Mouse (Mus musculus) forebrain, embryonic 12.5 days (tissue): ENCODE measurements at regions not wholly inside any gene's neighbourhood (a gene's known extent, or its start where the extent isn't known, plus 50 kb on each side); places are given as distances from the start of the nearest gene placed in this dataset.

Source experiments
- ATAC-seq: fragments of 200-750 bp; cut with Nextera tagmentation; 2 replicates; pipeline ENCODE4 v1.8.0; 2017; ENCODE audit warnings: moderate TSS enrichment; ENCODE audit not compliant: low FRiP score
- H3K27ac ChIP-seq: fragments of 300-500 bp; sonication (generic); 2 replicates; pipeline ENCODE4 v1.5.1; 2016; ENCODE audit warnings: mild to moderate bottlenecking
- H3K27me3 ChIP-seq: fragments of 300-500 bp; sonication (generic); 2 replicates; pipeline ENCODE4 v1.6.1; 2016; ENCODE audit warnings: mild to moderate bottlenecking
- H3K36me3 ChIP-seq: fragments of 300-500 bp; sonication (generic); replicated peaks from 2 replicates; pipeline ENCODE4 v1.6.1; 2016; ENCODE audit warnings: mild to moderate bottlenecking
- H3K4me1 ChIP-seq: fragments of 300-500 bp; sonication (generic); 2 replicates; pipeline ENCODE4 v1.6.1; 2016
- H3K4me2 ChIP-seq: fragments of 300-500 bp; sonication (generic); 2 replicates; pipeline ENCODE4 v1.6.1; 2016; ENCODE audit warnings: mild to moderate bottlenecking, moderate library complexity
- H3K4me3 ChIP-seq: fragments of 300-500 bp; sonication (generic); replicated peaks from 2 replicates; pipeline ENCODE4 v1.5.1; 2016; ENCODE audit warnings: mild to moderate bottlenecking
- H3K9ac ChIP-seq: fragments of 300-500 bp; sonication (generic); 2 replicates; pipeline ENCODE4 v1.6.1; 2016; ENCODE audit warnings: mild to moderate bottlenecking
- H3K9me3 ChIP-seq: fragments of 300-500 bp; sonication (generic); 2 replicates; pipeline ENCODE4 v1.6.1; 2016
- WGBS: fragments of 180-500 bp; shearing (Covaris S2); methylation state at CpG from one replicate; pipeline ENCODE4 v1.1.7; 2016; 5-methylcytosine and 5-hydroxymethylcytosine counted together

- 53% methylated on average over 8 of the region's 8 CpGs for WGBS
These were observed 318.2 kb downstream of the Gpat3 start for GRCm38 (mm10) chr5:101163624-101164213.

GRCm38 (mm10) chr5:101163112-101163511 lies 317.6 kb downstream of the Gpat3 start:
- H3K9ac ChIP-seq, result no peak overlapping the region
- H3K4me2 ChIP-seq, result no peak overlapping the region
- H3K9me3 ChIP-seq, result no peaks in the 10 kb centered on the region
- peaks cover 5% of the 10 kb centered on the region; the same call in 1 of the 2 replicates for H3K4me1 ChIP-seq
- H3K27ac ChIP-seq, result no peak overlapping the region
- WGBS, result 49% methylated on average over 5 of the region's 5 CpGs
- H3K4me3 ChIP-seq, result no peak overlapping the region
- no peaks in the 10 kb centered on the region for H3K27me3 ChIP-seq
- ATAC-seq, result no peak
- H3K36me3 ChIP-seq, result no peaks in the 10 kb centered on the region

More at GRCm38 (mm10) chr5:101163624-101164213, 318.2 kb downstream of the Gpat3 start:
- no peak overlapping the region for H3K4me2 ChIP-seq
- no peak overlapping the region for H3K4me3 ChIP-seq
- H3K9ac ChIP-seq, result no peak overlapping the region
- no peak overlapping the region for H3K27ac ChIP-seq
- H3K4me1 ChIP-seq, result peaks cover 5% of the 10 kb centered on the region; the same call in 1 of the 2 replicates
- no peak for ATAC-seq
- H3K27me3 ChIP-seq, result no peaks in the 10 kb centered on the region
- no peaks in the 10 kb centered on the region for H3K9me3 ChIP-seq
- no peaks in the 10 kb centered on the region for H3K36me3 ChIP-seq

GRCm38 (mm10) chr5:101157416-101157815 lies 311.9 kb downstream of the Gpat3 start:
- Histone ChIP-seq H3K4me2 (no peak overlapping the region), H3K36me3 (no peaks in the 10 kb centered on the region), H3K9me3 (no peaks in the 10 kb centered on the region), H3K27ac (no peak overlapping the region), H3K4me3 (no peak overlapping the region), H3K27me3 (no peaks in the 10 kb centered on the region), H3K9ac (no peak overlapping the region), H3K4me1 (peaks cover 5% of the 10 kb centered on the region; the same call in 1 of the 2 replicates)
- no peak for ATAC-seq
- 59% methylated on average over 1 of the region's 1 CpGs for WGBS

DNA sequence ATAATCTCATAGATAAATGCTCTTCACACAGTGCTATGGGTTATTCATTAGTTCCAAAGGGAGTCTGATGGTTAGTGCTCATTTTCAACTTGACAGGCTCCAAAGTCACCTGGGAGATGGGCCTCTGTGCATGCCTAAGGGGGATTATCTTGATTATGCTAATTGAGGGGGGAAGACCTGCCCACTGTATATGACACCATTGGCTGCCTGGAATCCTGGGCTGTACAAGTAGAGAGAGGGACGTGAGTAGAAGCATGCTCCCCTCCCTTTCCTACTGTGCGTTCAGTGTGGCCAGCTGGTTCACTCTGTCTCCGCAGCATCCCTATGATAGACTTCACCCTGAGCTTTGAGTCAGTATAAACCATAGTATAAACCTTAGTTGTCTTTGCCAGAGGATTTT lies 300.8 kb downstream of the Gpat3 start:
- ATAC-seq, result no peak; the same call in 1 of the 2 replicates
- Histone ChIP-seq H3K4me3 (no peak overlapping the region), H3K27me3 (no peaks in the 10 kb centered on the region), H3K36me3 (no peaks in the 10 kb centered on the region), H3K4me1 (no peaks in the 10 kb centered on the region), H3K27ac (no peak overlapping the region), H3K4me2 (no peak overlapping the region), H3K9ac (no peak overlapping the region), H3K9me3 (no peaks in the 10 kb centered on the region)
- WGBS, result 52% methylated on average over 3 of the region's 3 CpGs

DNA sequence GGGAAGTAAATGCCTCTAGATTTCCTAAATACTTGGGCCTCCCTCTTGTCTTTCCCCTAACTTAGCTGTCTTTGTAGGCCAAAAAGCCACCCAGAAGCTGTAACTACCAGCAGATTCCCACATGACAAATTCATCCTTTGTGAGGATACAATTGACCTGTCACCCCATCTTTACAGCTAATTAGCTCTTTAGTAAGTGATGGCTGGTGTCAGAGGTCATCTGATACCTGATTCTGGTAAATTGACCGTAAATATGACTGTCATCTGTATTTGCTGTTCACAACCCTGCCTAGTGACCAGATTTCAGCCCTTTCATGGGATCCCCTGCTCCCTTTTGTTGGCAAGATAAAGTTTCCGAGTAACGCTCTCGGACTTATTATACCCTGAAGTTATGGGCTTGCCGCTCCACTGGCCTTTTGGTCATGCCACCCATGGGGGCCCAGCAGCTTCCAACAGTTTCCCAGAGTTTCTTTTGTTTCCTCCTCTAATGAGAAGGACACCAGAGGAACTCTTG lies 279.5 kb downstream of the Gpat3 start:
- H3K27me3 ChIP-seq, result peaks cover 12% of the 10 kb centered on the region
- WGBS, result 12% methylated on average over 5 of the region's 5 CpGs
- H3K4me3 ChIP-seq, result no peak overlapping the region
- no peak for ATAC-seq
- H3K9ac ChIP-seq, result no peak overlapping the region
- H3K27ac ChIP-seq, result no peak overlapping the region
- peaks cover 8% of the 10 kb centered on the region for H3K4me1 ChIP-seq
- H3K9me3 ChIP-seq, result no peaks in the 10 kb centered on the region
- no peaks in the 10 kb centered on the region for H3K36me3 ChIP-seq
- no peak overlapping the region for H3K4me2 ChIP-seq

DNA sequence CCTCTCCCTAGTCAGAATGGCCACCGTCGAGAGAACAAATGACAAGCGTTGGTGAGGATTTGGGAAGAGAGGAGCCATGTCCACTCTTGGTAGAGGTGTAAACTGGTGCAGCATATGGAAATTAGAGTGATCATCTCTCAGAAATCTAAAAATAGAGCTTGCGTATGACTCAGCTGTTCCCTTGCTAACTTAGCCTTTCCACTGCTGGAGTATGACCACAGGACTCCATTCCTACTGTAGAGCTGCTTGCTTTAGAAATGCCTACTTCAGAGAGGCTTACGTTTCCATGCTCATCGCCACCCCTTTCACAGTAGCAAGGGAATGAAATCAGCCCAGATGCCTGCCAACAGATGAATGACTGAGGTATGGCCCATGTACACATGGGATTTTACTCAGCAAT lies 277.4 kb downstream of the Gpat3 start:
- H3K4me1 ChIP-seq, result peaks cover 8% of the 10 kb centered on the region
- no peak overlapping the region for H3K4me2 ChIP-seq
- WGBS, result 91% methylated on average over 6 of the region's 6 CpGs
- H3K36me3 ChIP-seq, result no peaks in the 10 kb centered on the region
- H3K9me3 ChIP-seq, result no peaks in the 10 kb centered on the region
- peaks cover 11% of the 10 kb centered on the region for H3K27me3 ChIP-seq
- no peak overlapping the region for H3K27ac ChIP-seq
- no peak overlapping the region for H3K9ac ChIP-seq
- no peak overlapping the region for H3K4me3 ChIP-seq
- no peak for ATAC-seq

GRCm38 (mm10) chr5:101120509-101121201 lies 275.1 kb downstream of the Gpat3 start:
- H3K4me1 ChIP-seq, result peaks cover 8% of the 10 kb centered on the region
- H3K9ac ChIP-seq, result no peak overlapping the region
- peaks cover 5% of the 10 kb centered on the region; the same call in 1 of the 2 replicates for H3K27me3 ChIP-seq
- no peak overlapping the region for H3K4me2 ChIP-seq
- no peak for ATAC-seq
- H3K36me3 ChIP-seq, result no peaks in the 10 kb centered on the region
- WGBS, result 78% methylated on average over 5 of the region's 5 CpGs
- H3K9me3 ChIP-seq, result no peaks in the 10 kb centered on the region
- no peak overlapping the region for H3K27ac ChIP-seq
- H3K4me3 ChIP-seq, result no peak overlapping the region

- 48% methylated on average over 7 of the region's 7 CpGs for WGBS
- ATAC-seq, result no peak
- Histone ChIP-seq H3K4me2 (no peak overlapping the region), H3K36me3 (no peaks in the 10 kb centered on the region), H3K9me3 (no peaks in the 10 kb centered on the region), H3K27ac (no peak overlapping the region), H3K4me3 (no peak overlapping the region), H3K4me1 (no peaks in the 10 kb centered on the region; the same call in 1 of the 2 replicates), H3K27me3 (no peaks in the 10 kb centered on the region; the same call in 1 of the 2 replicates), H3K9ac (no peak overlapping the region)
These were observed 266.7 kb downstream of the Gpat3 start for GRCm38 (mm10) chr5:101112151-101112769.

DNA sequence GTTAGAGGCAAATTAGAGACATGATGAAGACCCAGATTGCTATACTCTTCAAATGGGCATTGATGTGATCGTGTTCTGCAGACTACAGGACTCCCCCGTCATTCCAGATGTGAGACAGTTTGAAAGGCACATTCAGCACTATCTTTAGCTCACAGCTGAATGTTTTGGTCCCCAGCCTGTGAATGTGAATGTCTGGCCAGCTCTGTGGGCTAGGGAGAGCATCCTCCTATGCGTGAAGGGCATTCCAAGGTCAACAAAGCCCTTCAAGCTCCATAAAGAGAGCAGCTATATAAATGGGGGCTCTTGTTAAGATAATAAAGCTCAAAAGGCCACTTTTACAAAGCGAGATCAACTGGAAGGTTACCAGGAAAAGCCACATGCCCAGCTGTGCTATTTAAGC lies 266.1 kb downstream of the Gpat3 start:
- H3K4me2 ChIP-seq, result no peak overlapping the region
- no peaks in the 10 kb centered on the region for H3K36me3 ChIP-seq
- no peaks in the 10 kb centered on the region; the same call in 1 of the 2 replicates for H3K27me3 ChIP-seq
- no peaks in the 10 kb centered on the region; the same call in 1 of the 2 replicates for H3K4me1 ChIP-seq
- no peak overlapping the region for H3K9ac ChIP-seq
- WGBS, result 64% methylated on average over 4 of the region's 4 CpGs
- no peaks in the 10 kb centered on the region for H3K9me3 ChIP-seq
- no peak overlapping the region for H3K27ac ChIP-seq
- H3K4me3 ChIP-seq, result no peak overlapping the region
- no peak for ATAC-seq

- H3K27ac ChIP-seq, result no peak overlapping the region
- H3K27me3 ChIP-seq, result no peaks in the 10 kb centered on the region
- no peaks in the 10 kb centered on the region for H3K9me3 ChIP-seq
- H3K9ac ChIP-seq, result no peak overlapping the region
- ATAC-seq, result no peak
- H3K4me3 ChIP-seq, result no peak overlapping the region
- no peaks in the 10 kb centered on the region for H3K4me1 ChIP-seq
- 87% methylated on average over 11 of the region's 11 CpGs for WGBS
- H3K4me2 ChIP-seq, result no peak overlapping the region
- no peaks in the 10 kb centered on the region for H3K36me3 ChIP-seq
These were observed 255.6 kb downstream of the Gpat3 start for GRCm38 (mm10) chr5:101100975-101101699.

DNA sequence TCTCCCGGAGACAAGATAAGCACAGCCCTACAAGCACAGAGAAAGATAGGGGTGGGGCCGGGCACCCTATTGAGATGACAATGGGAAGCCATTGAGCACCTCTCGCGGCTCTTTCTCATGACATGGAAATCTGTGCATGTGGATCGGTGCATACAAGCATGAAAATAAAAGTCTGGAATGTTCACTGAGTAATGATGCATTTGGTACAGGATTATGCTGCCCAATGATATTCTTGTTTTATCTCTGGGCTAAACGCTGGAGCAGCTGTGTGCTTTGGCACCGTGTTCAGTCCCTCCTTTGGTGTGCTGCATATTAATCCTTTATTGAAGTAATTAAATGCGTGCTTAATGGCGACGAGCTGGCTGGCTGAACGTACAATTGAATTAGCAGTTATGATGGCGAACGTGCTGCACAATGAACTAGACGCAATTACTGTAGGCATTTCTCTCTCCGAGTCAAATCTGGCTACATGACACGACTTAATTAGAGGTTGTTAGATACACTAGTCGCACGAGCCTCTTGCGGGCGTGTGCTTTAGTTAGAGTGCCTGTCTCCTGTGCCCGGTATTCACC lies 245.6 kb downstream of the Gpat3 start:
- peak; percentile 86 for ATAC-seq
- H3K9ac ChIP-seq, result no peak overlapping the region; the same call in 1 of the 2 replicates
- no peaks in the 10 kb centered on the region for H3K36me3 ChIP-seq
- H3K27ac ChIP-seq, result peak overlapping the region; percentile 80
- H3K27me3 ChIP-seq, result no peaks in the 10 kb centered on the region
- peaks cover 15% of the 10 kb centered on the region for H3K4me1 ChIP-seq
- no peak overlapping the region for H3K4me3 ChIP-seq
- H3K9me3 ChIP-seq, result no peaks in the 10 kb centered on the region
- peak overlapping the region; percentile 34 for H3K4me2 ChIP-seq
- 32% methylated on average over 21 of the region's 21 CpGs for WGBS
